16 mouse cellular contexts compared by ENCODE assay signal in the genomic region with DNA sequence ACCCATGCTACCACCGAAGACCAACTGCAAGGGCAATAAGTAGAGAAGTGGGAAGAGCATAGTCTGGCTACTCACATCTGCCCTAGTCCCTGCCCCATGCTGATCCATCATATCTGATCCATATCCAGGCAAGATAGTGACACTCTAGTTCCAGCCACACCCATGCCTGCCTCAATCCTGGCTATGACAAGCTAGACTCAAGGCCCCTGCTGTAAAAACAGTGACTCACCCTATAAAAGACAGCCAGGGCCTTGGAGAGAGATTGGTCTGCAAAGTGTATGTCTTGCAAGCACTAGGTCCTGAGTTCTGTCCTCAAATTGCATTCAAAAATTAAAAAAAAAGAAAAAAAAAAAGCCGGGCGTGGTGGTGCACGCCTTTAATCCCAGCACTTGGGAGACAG. TPM values are rescaled to one million over a fixed set of nuclear protein-coding genes. Genes with fewer than 3 reads are reported as not detected.
A peak's percentile ranks its signal among the peaks of the same experiment; 100 is the strongest.
DNase-seq lines count a peak whose midpoint lies in the region.
"Had no signal": no experiment of that assay in that cellular context is flagged by ENCODE, and none has a peak within 500 bp of the region (broad histone marks: within the 10 kb centered on the region; RNA-seq: fewer than 3 reads in every experiment).

No protein-coding gene starts in this region.

- peak; percentile 50 for DNase-seq in adrenal gland, postnatal 10 days
- no peak for DNase-seq in adrenal gland, postnatal 4 days (ENCODE audit: low spot score in 2 of 2)
- DNase-seq in 3T3-L1 (ENCODE audit: low read depth, low spot score) = peak; percentile 69
- DNase-seq in adrenal gland, postnatal 36 days = peak; percentile 64 to 70
- no peak for DNase-seq in kidney, postnatal 25 days
- DNase-seq in heart, postnatal 4 days = no peak
- DNase-seq: B cell, adult 2 months; cerebellum, adult 2 months; cerebellum, postnatal 25 days; gastrocnemius, postnatal 36 days; heart, adult 18-20 months; heart, postnatal 10 days; kidney, adult 11 months; kidney, adult 9 months had no signal

RNA-seq across cellular contexts. Expression of a gene that starts 2.4 kb away (rescaled TPM):
- 10 to 100 TPM; 11.6 to 14.5 TPM for total RNA-seq in adrenal gland, postnatal 10 days (2021)
- total RNA-seq in adrenal gland, postnatal 4 days (2021) = 10 to 100 TPM; 24.8 to 26.9 TPM
- total RNA-seq in adrenal gland, postnatal 36 days (2021) = 10 to 100 TPM; 19.4 to 34.2 TPM
- total RNA-seq in heart, postnatal 4 days (2021) = 1 to 10 TPM in 1 of 2 experiments, under 1 TPM in 1; 0.93 to 1.2 TPM
- total RNA-seq: hematopoietic stem cell, adult 5-6 weeks; MEL had no signal

RNA-seq across cellular contexts. Expression of a gene that starts 9.6 kb away (rescaled TPM):
- total RNA-seq in adrenal gland, postnatal 10 days (2021) = 10 to 100 TPM; 28.0 to 45.1 TPM
- total RNA-seq in adrenal gland, postnatal 4 days (2021) = 10 to 100 TPM; 71.1 to 74.5 TPM
- total RNA-seq in adrenal gland, postnatal 36 days (2021) = 10 to 100 TPM; 24.5 to 27.7 TPM
- 10 to 100 TPM; 48.4 to 49.3 TPM for total RNA-seq in heart, postnatal 4 days (2021)

RNA-seq across cellular contexts. Expression of a gene that starts 11.0 kb away (rescaled TPM):
- under 1 TPM in 1 of 2 experiments, not detected in 1; 0.48 TPM for total RNA-seq in adrenal gland, postnatal 10 days (2021)
- not detected for total RNA-seq in adrenal gland, postnatal 4 days (2021)
- not detected for total RNA-seq in adrenal gland, postnatal 36 days (2021)
- total RNA-seq in heart, postnatal 4 days (2021) = 1 to 10 TPM in 1 of 2 experiments, under 1 TPM in 1; 0.86 to 1.2 TPM
- total RNA-seq: gastrocnemius, postnatal 36 days; heart, adult 18-20 months; heart, postnatal 10 days; hematopoietic stem cell, adult 5-6 weeks had no signal

RNA-seq across cellular contexts. Expression of a gene that starts 13.8 kb away (rescaled TPM):
- 10 to 100 TPM; 63.1 to 76.4 TPM for total RNA-seq in adrenal gland, postnatal 10 days (2021)
- 10 to 100 TPM; 89.1 to 93.5 TPM for total RNA-seq in adrenal gland, postnatal 4 days (2021)
- total RNA-seq in adrenal gland, postnatal 36 days (2021) = 10 to 100 TPM; 76.7 to 85.4 TPM
- 10 to 100 TPM; 41.0 to 44.2 TPM for total RNA-seq in heart, postnatal 4 days (2021)

RNA-seq across cellular contexts. Expression of a gene that starts 16.9 kb away (rescaled TPM):
- 10 to 100 TPM; 17.6 to 23.1 TPM for total RNA-seq in adrenal gland, postnatal 10 days (2021)
- total RNA-seq in adrenal gland, postnatal 4 days (2021) = 10 to 100 TPM; 27.8 to 31.0 TPM
- total RNA-seq in adrenal gland, postnatal 36 days (2021) = 10 to 100 TPM; 16.6 to 20.8 TPM
- 10 to 100 TPM in 1 of 2 experiments, 1 to 10 TPM in 1; 10.0 to 12.3 TPM for total RNA-seq in heart, postnatal 4 days (2021)

Comparison
In these comparisons a context has a peak if more than half of its experiments do, and no peak if none do; other contexts are left out.
1. DNase-seq: peak in adrenal gland, postnatal 10 days (single experiment), 3T3-L1 (single experiment) and adrenal gland, postnatal 36 days (2 of 2); none in adrenal gland, postnatal 4 days (0 of 2), kidney, postnatal 25 days (0 of 2) and heart, postnatal 4 days (single experiment).
2. RNA of a gene that starts 2.4 kb away (total RNA-seq): 19.4 to 34.2 TPM in adrenal gland, postnatal 36 days, 24.8 to 26.9 TPM in adrenal gland, postnatal 4 days and 11.6 to 14.5 TPM in adrenal gland, postnatal 10 days; 0.93 to 1.2 TPM in heart, postnatal 4 days; every median in the first group is over 4 times any median in the second.